Mouse (Mus musculus) erythroblast, embryonic 14.5 days (primary cell): ENCODE data around the gene Dpy19l3.

ENCODE experiments used
- GATA1 ChIP-seq: IDR thresholded peaks from 2 replicates; pipeline ENCODE4 v1.6.1; 2012; ENCODE audit warnings: low read length, inconsistent platforms, mixed read lengths
- TAL1 ChIP-seq: IDR thresholded peaks from 3 replicates; pipeline ENCODE4 v1.6.1; 2012; ENCODE audit warnings: low read length, inconsistent platforms, mixed read lengths

GRCm38 (mm10) chr7:35688276-35688675, 66.0 kb downstream of the Dpy19l3 start:
- TF ChIP-seq TAL1 (no peak), GATA1 (no peak)
